Mouse (Mus musculus) liver, adult 2 months (tissue): ENCODE results near the gene Cdc6.

ENCODE experiments used
- CTCF ChIP-seq: fragments of 200-500 bp; IDR thresholded peaks from 2 replicates; pipeline ENCODE4 v1.5.1; 2011; ENCODE audit warnings: low read depth, low read length, control low read depth
- POLR2A ChIP-seq: fragments of 200-500 bp; IDR thresholded peaks from 2 replicates; pipeline ENCODE4 v1.6.1; 2011; ENCODE audit warnings: low read length, control low read depth; ENCODE audit not compliant: insufficient read depth; ENCODE audit errors: extremely low read depth

GRCm38 (mm10) chr11:98964201-98964615 lies 56.6 kb downstream of the Cdc6 start:
- TF ChIP-seq CTCF (no peak), POLR2A (no peak)
